Mouse (Mus musculus): ENCODE results near the gene Sgf29. TPM values are rescaled to one million over a fixed set of nuclear protein-coding genes. Genes with fewer than 3 reads are reported as not detected.

Gene Sgf29
- polyA plus RNA-seq, 1 experiment: 4.0 TPM

DNA sequence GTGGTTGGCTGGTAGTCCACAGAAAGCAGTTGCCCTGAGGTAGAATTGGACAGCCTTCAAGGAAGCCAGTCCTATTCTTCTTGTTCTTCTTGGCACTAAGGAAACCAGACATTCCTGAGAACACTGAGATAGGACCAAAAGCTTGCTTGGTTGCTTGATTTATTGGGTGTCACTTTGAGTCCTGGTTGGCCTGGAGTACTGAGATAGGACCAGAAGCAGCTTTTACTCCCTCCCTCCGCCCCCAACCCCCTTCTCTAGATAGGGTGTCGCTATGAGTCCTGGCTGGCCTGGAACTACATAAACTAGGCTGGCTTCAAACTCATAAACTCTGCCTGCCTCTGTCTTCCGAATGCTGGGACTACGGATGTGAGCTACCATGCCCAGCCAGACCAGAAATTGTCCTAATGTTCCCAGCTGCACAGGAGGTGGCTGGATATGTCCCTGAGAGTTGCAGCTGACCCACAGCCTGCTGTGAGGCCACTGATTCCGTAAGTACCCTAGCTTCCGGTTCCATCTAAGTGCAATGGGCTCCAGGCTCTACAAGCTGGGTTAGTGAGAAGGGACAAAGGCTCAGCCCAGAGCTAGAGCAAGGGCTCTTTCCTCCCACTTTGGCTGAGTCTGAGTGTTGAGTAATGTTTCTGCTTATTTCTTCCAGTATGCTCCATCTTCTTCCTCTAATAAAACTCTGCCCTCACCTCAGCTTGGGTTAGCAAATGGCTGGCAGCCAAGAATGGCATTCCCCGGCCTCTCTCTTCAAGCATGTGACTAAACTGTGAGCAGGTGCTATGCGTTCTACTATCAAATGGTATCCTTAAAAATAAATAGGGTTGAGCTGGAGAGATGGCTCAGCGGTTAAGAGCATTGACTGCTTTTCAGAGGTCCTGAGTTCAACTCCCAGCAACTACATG is 27.4 kb upstream of the Sgf29 start:
- TF ChIP-seq TAL1 (IDR thresholded peaks at IDR 0.05; ENCODE audit: low read length): no peak
- no peak for TF ChIP-seq GATA1 (IDR thresholded peaks at IDR 0.05; ENCODE audit: low read length)
- no peak overlapping the region for H3K4me3 ChIP-seq (replicated peaks)
- H3K27me3 ChIP-seq (ENCODE audit: control insufficient read depth): no peaks in the 10 kb centered on the region
- H3K4me1 ChIP-seq (ENCODE audit: control insufficient read depth): peaks cover 47% of the 10 kb centered on the region
- no peaks in the 10 kb centered on the region for H3K9me3 ChIP-seq (ENCODE audit: control insufficient read depth, low read length)
- H3K36me3 ChIP-seq (ENCODE audit: control insufficient read depth): no peaks in the 10 kb centered on the region

DNA sequence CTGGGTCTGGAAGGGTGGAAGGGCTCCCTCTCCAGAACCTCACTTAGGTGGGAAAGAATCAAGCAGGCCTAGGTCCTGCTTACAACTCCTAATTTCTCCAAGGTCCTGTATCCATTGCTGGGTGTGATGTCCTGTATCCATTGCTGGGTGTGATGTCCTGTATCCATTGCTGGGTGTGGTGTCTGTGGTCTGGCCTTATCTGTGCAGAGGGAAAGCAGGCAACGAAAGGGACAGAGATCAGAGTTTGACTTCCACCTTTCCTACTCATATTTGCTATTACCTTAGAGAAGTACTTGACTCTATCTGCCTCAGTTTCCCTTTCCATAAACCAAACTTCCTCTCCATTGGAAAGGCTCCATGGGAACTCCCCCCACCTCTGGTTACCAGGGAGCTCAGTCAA is 25.7 kb upstream of the Sgf29 start:
- no peaks in the 10 kb centered on the region for H3K27me3 ChIP-seq (ENCODE audit: control insufficient read depth)
- TF ChIP-seq TAL1 (IDR thresholded peaks at IDR 0.05; ENCODE audit: low read length) (no peak), GATA1 (IDR thresholded peaks at IDR 0.05; ENCODE audit: low read length) (no peak)
- H3K9me3 ChIP-seq (ENCODE audit: control insufficient read depth, low read length): no peaks in the 10 kb centered on the region
- peaks cover 47% of the 10 kb centered on the region for H3K4me1 ChIP-seq (ENCODE audit: control insufficient read depth)
- H3K4me3 ChIP-seq (replicated peaks): no peak overlapping the region
- no peaks in the 10 kb centered on the region for H3K36me3 ChIP-seq (ENCODE audit: control insufficient read depth)

DNA sequence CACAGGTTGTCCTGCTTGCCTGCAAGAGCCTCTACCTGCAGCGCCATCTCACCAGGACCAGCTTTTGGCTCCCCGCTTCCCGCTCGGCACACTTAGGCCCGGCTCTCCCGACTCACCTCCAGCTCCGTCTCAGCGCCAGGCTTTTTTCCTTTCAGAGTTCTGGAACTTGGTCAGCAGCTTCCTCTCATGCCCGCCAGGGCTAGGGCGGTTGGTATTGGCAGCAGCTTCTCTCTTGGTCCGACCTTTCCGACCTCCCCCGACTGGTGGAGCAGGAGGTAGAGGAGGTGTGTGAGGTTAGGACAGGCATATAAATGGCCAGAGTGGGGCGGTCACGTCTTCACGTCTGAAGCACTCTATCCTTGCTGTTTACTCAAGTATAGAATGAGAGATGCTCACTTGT is 24.3 kb upstream of the Sgf29 start:
- Histone ChIP-seq H3K27me3 (ENCODE audit: control insufficient read depth) (no peaks in the 10 kb centered on the region), H3K36me3 (ENCODE audit: control insufficient read depth) (no peaks in the 10 kb centered on the region), H3K4me3 (replicated peaks) (no peak overlapping the region), H3K9me3 (ENCODE audit: control insufficient read depth, low read length) (no peaks in the 10 kb centered on the region), H3K4me1 (ENCODE audit: control insufficient read depth) (peaks cover 47% of the 10 kb centered on the region)
- TF ChIP-seq TAL1 (IDR thresholded peaks at IDR 0.05; ENCODE audit: low read length) (no peak), GATA1 (IDR thresholded peaks at IDR 0.05; ENCODE audit: low read length) (no peak)

DNA sequence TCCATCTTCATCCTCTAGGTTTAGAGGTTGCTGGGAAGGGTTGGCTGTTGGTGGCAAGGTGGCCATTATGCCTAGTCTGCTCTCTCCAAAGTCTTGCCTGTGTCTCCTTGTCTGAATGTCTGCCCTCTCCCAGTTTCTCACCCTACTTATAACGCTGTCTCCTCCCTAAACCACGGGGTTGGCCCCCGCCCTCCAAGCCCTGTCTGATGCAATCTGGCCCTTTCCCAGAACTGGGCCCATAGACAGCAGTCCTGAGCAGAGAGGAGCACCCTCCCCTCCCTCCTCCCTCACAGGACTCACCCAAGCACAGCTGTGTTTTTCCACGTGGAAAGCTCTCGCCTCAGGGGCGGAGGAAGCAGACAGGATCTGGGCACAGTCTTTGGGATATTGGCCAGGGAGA is 23.7 kb upstream of the Sgf29 start:
- H3K4me3 ChIP-seq (replicated peaks): peak overlapping the region; percentile 7
- TF ChIP-seq GATA1 (IDR thresholded peaks at IDR 0.05; ENCODE audit: low read length) (no peak), TAL1 (IDR thresholded peaks at IDR 0.05; ENCODE audit: low read length) (no peak)
- H3K4me1 ChIP-seq (ENCODE audit: control insufficient read depth): peaks cover 47% of the 10 kb centered on the region
- no peaks in the 10 kb centered on the region for H3K27me3 ChIP-seq (ENCODE audit: control insufficient read depth)
- no peaks in the 10 kb centered on the region for H3K9me3 ChIP-seq (ENCODE audit: control insufficient read depth, low read length)
- H3K36me3 ChIP-seq (ENCODE audit: control insufficient read depth): no peaks in the 10 kb centered on the region

DNA sequence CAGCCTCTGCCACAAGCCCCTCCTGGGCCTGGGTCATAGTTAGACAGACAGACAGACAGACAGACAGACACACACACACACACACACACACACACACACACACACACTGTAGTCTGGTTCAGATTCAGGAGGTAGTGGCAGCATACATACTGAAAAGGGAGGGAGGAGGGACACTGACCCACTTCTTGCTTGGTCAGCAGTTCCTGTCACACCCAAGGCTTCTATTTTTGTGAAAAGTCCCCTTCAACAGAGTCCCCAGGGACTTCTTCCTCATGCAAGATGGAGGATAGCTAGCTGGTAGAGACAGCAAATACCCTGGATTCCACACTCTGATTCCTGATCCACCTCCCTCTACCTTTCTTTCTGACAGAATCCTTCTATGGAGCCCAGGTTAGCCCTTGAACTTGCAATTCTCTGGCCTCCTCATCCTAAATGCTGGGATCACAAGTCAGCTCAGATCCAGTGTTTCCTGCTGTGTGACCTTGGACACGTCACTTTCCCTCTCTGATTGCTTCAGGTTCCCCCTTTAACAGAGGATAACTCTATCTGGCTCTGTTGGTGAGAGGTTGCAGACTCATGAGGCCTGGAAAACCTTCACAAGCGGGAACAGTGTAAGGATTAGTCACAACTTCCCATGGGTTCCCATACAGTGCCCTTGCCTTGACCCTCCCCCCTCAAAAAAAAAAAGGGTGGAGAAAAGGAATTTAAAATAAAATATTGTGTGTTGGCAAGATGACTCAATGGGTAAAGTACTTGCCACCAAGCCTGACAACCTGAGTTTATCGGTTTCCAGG is 23.1 kb upstream of the Sgf29 start:
- peaks cover 47% of the 10 kb centered on the region for H3K4me1 ChIP-seq (ENCODE audit: control insufficient read depth)
- H3K4me3 ChIP-seq (replicated peaks): no peak overlapping the region
- no peaks in the 10 kb centered on the region for H3K27me3 ChIP-seq (ENCODE audit: control insufficient read depth)
- H3K9me3 ChIP-seq (ENCODE audit: control insufficient read depth, low read length): no peaks in the 10 kb centered on the region
- no peak for TF ChIP-seq GATA1 (IDR thresholded peaks at IDR 0.05; ENCODE audit: low read length)
- no peak for TF ChIP-seq TAL1 (IDR thresholded peaks at IDR 0.05; ENCODE audit: low read length)
- no peaks in the 10 kb centered on the region for H3K36me3 ChIP-seq (ENCODE audit: control insufficient read depth)

DNA sequence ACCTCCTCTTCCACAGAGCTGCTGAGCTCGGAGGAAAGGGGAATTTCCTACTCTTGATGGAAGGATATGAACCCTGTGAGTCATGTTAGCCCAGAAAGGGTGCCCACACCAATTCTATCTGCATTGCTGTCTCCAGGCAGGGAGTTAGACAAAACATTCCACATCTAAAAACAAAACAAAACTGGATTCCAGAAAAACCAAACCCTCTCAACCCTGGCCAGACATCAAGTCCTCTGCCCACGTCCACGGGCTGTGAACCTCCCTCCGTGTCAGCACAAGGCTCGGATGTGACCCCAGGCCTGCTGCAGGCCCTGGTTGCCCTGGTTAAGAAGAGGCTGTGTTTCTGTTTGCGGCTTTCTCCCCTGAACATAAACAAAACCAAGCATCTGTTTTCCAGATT is 21.0 kb upstream of the Sgf29 start:
- no peaks in the 10 kb centered on the region for H3K27me3 ChIP-seq (ENCODE audit: control insufficient read depth)
- no peaks in the 10 kb centered on the region for H3K36me3 ChIP-seq (ENCODE audit: control insufficient read depth)
- H3K4me3 ChIP-seq (replicated peaks): no peak overlapping the region
- H3K4me1 ChIP-seq (ENCODE audit: control insufficient read depth): peaks cover 30% of the 10 kb centered on the region
- no peaks in the 10 kb centered on the region for H3K9me3 ChIP-seq (ENCODE audit: control insufficient read depth, low read length)
- TF ChIP-seq GATA1 (IDR thresholded peaks at IDR 0.05; ENCODE audit: low read length) (no peak), TAL1 (IDR thresholded peaks at IDR 0.05; ENCODE audit: low read length) (no peak)

DNA sequence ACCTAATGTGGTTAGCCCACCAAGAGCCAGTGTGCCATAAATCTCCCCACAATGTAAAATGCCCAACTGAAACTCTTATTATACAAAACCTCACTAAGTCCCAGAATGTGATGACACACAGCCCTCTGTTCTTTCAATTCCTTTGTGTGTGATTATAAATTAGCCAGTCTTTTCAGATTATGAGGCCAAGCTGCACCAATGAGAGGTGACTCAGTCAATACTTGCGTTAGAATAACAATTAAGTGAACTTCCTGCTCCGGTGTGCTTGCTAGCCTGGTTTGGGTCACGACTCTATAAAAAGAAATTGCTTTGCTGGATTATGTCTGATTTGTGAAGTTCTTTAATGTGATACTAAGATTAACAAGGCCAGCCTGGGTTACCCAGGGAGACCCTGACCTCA is 19.2 kb upstream of the Sgf29 start:
- Histone ChIP-seq H3K36me3 (ENCODE audit: control insufficient read depth) (no peaks in the 10 kb centered on the region), H3K9me3 (ENCODE audit: control insufficient read depth, low read length) (no peaks in the 10 kb centered on the region), H3K4me1 (ENCODE audit: control insufficient read depth) (peaks cover 14% of the 10 kb centered on the region), H3K27me3 (ENCODE audit: control insufficient read depth) (no peaks in the 10 kb centered on the region), H3K4me3 (replicated peaks) (no peak overlapping the region)
- TF ChIP-seq TAL1 (IDR thresholded peaks at IDR 0.05; ENCODE audit: low read length): no peak
- no peak for TF ChIP-seq GATA1 (IDR thresholded peaks at IDR 0.05; ENCODE audit: low read length)

DNA sequence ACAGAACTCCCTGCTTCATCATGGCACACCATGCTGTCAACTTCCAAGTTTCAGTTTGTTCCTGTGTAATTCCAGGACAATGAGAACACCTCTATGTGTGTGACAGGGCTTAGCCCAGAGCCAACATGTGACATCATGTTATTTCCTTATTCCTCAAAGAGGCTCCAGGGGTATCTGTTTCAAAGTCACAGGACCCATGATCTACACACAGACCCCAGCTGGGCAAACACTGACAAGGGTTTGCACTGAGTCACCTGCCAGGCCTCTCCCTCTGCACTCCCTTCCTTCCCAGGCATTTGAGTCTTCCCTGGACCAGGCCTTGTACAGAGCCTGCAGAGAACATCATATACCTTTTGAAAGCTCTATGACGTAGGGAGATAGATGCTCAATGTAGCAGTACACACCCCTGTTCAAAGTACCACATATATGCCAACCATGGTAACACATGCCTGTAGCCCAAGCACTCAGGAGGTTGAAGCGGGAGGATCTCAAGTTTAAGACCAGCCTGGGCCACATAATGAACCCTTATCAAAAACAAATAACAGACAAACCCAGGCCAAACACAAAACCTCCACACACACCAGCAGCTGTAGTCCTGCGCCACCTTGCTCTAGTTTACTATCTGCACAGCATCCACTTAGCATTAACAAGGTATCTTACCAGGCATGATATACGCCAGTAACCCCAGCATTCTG is 18.1 kb upstream of the Sgf29 start, which contains the start of gene Nupr1:
Gene Nupr1 (minus strand): TSS at position 38 of the 695 bp plus-strand sequence.
- Histone ChIP-seq H3K27me3 (ENCODE audit: control insufficient read depth) (no peaks in the 10 kb centered on the region), H3K4me3 (replicated peaks) (no peak within 1 kb of the TSS), H3K36me3 (ENCODE audit: control insufficient read depth) (no peaks in the 10 kb centered on the region), H3K9me3 (ENCODE audit: control insufficient read depth, low read length) (no peaks in the 10 kb centered on the region), H3K4me1 (ENCODE audit: control insufficient read depth) (peaks cover 5% of the 10 kb centered on the region)
- no peak for TF ChIP-seq GATA1 (IDR thresholded peaks at IDR 0.05; ENCODE audit: low read length)

DNA sequence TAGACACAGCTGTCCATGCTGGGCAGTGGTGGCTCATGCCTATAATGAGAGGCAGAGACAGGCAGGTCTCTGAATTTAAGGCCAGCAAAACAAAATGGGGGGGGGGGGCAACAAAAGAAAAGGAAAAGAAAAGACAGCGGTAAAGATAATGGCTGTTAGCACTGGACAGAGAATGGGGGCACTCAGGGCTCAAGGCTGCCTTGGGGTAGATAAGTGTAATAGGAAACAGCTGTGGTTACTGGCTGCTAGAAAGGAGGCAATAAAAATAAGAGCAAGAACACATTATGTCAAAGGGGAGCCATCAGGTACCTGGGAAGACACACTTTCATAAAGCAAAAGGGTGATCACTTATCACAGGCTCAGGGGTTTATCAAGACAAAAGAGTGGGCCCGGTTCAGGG is 16.6 kb upstream of the Sgf29 start:
- H3K9me3 ChIP-seq (ENCODE audit: control insufficient read depth, low read length): no peaks in the 10 kb centered on the region
- H3K4me1 ChIP-seq (ENCODE audit: control insufficient read depth): peaks cover 3% of the 10 kb centered on the region; the same call in 1 of the 2 replicates
- H3K36me3 ChIP-seq (ENCODE audit: control insufficient read depth): no peaks in the 10 kb centered on the region
- no peak for TF ChIP-seq GATA1 (IDR thresholded peaks at IDR 0.05; ENCODE audit: low read length)
- TF ChIP-seq TAL1 (IDR thresholded peaks at IDR 0.05; ENCODE audit: low read length): no peak
- no peaks in the 10 kb centered on the region for H3K27me3 ChIP-seq (ENCODE audit: control insufficient read depth)
- H3K4me3 ChIP-seq (replicated peaks): no peak overlapping the region

Data from erythroblast, embryonic 14.5 days (primary cell).